Mouse (Mus musculus) kidney, adult 2 months (tissue): ENCODE data around the gene Gabrg3. TPM values are rescaled to one million over a fixed set of nuclear protein-coding genes. Genes with fewer than 3 reads are reported as not detected.

Experiments used
- DNase-seq: peaks from one replicate; pipeline ENCODE4 v3.0.0; 2021
- H3K27ac ChIP-seq: fragments of 200-500 bp; 2 replicates; pipeline ENCODE4 v1.5.1; 2012; ENCODE audit warnings: low read depth, low read length, control low read depth, inconsistent platforms; ENCODE audit not compliant: insufficient read depth
- H3K27me3 ChIP-seq: fragments of 200-500 bp; replicated peaks from 2 replicates; pipeline ENCODE4 v1.6.1; 2012; ENCODE audit warnings: mild to moderate bottlenecking, moderate library complexity, low read length, inconsistent platforms; ENCODE audit not compliant: control insufficient read depth, insufficient read depth
- H3K36me3 ChIP-seq: fragments of 200-500 bp; 2 replicates; pipeline ENCODE4 v1.6.1; 2012; ENCODE audit warnings: mild to moderate bottlenecking, moderate library complexity, low read length, inconsistent platforms; ENCODE audit not compliant: control insufficient read depth, insufficient read depth
- H3K4me1 ChIP-seq: fragments of 200-500 bp; 2 replicates; pipeline ENCODE4 v1.6.1; 2011; ENCODE audit warnings: low read length; ENCODE audit not compliant: control insufficient read depth, insufficient read depth
- H3K4me3 ChIP-seq: fragments of 200-500 bp; 2 replicates; pipeline ENCODE4 v1.5.1; 2011; ENCODE audit warnings: mild to moderate bottlenecking, low read depth, low read length, control low read depth; ENCODE audit not compliant: insufficient read depth
- CTCF ChIP-seq: fragments of 200-500 bp; conservative IDR thresholded peaks from 2 replicates; pipeline ENCODE4 v1.5.1; 2011; ENCODE audit warnings: low read depth, mild to moderate bottlenecking, control low read depth, low read length, moderate library complexity, mixed read lengths; ENCODE audit not compliant: insufficient read depth, insufficient read length
- POLR2A ChIP-seq: fragments of 200-500 bp; IDR thresholded peaks from one replicate; pipeline ENCODE4 v1.6.1; 2011; ENCODE audit warnings: low read depth, low read length, control low read depth
- WGBS: fragments of 180-500 bp; shearing (Covaris S2); methylation state at CpG from one replicate; pipeline ENCODE4 v1.1.7; 2018; 5-methylcytosine and 5-hydroxymethylcytosine counted together
- polyA plus RNA-seq: library from polyadenylated mRNA; depleted of rRNA; stranded (reverse); fragments of >200 nt; gene quantifications from 2 replicates; pipeline ENCODE4 v1.2.3, GENCODE M21; 2012; rRNA removed

Gene Gabrg3
- polyA plus RNA-seq, 1 experiment, result 0.13 TPM

GRCm38 (mm10) chr7:56801841-56802240, 585.1 kb downstream of the Gabrg3 start:
- WGBS, result 76% methylated on average over 1 of the region's 1 CpGs
- no peak overlapping the region for H3K27ac ChIP-seq
- TF ChIP-seq POLR2A (no peak), CTCF (no peak)
- no peaks in the 10 kb centered on the region for H3K36me3 ChIP-seq
- H3K4me3 ChIP-seq, result no peak overlapping the region
- H3K4me1 ChIP-seq, result no peaks in the 10 kb centered on the region
- DNase-seq, result no peak
- H3K27me3 ChIP-seq, result no peaks in the 10 kb centered on the region

- Histone ChIP-seq H3K4me3 (no peak overlapping the region), H3K27me3 (no peaks in the 10 kb centered on the region), H3K36me3 (no peaks in the 10 kb centered on the region), H3K27ac (no peak overlapping the region), H3K4me1 (no peaks in the 10 kb centered on the region)
- 85% methylated on average over 1 of the region's 1 CpGs for WGBS
- TF ChIP-seq POLR2A, result no peak
- TF ChIP-seq CTCF, result no peak
- DNase-seq, result no peak
These were observed 607.9 kb downstream of the Gabrg3 start for GRCm38 (mm10) chr7:56779122-56779521.

- no peak for TF ChIP-seq CTCF
- no peak for TF ChIP-seq POLR2A
- Histone ChIP-seq H3K27me3 (no peaks in the 10 kb centered on the region), H3K36me3 (no peaks in the 10 kb centered on the region), H3K27ac (no peak overlapping the region), H3K4me1 (no peaks in the 10 kb centered on the region), H3K4me3 (no peak overlapping the region)
- WGBS, result 58% methylated on average over 4 of the region's 4 CpGs
- DNase-seq, result no peak
These were observed 618.8 kb downstream of the Gabrg3 start for GRCm38 (mm10) chr7:56768216-56768615.

GRCm38 (mm10) chr7:56767796-56768195, 619.2 kb downstream of the Gabrg3 start:
- no peak for DNase-seq
- no peaks in the 10 kb centered on the region for H3K36me3 ChIP-seq
- WGBS, result 69% methylated on average over 1 of the region's 1 CpGs
- TF ChIP-seq POLR2A, result no peak
- TF ChIP-seq CTCF, result no peak
- no peak overlapping the region for H3K27ac ChIP-seq
- H3K4me1 ChIP-seq, result no peaks in the 10 kb centered on the region
- no peak overlapping the region for H3K4me3 ChIP-seq
- H3K27me3 ChIP-seq, result no peaks in the 10 kb centered on the region

- Histone ChIP-seq H3K27me3 (no peaks in the 10 kb centered on the region), H3K27ac (no peak overlapping the region), H3K4me1 (no peaks in the 10 kb centered on the region), H3K36me3 (no peaks in the 10 kb centered on the region), H3K4me3 (no peak overlapping the region)
- no peak for TF ChIP-seq POLR2A
- no peak for TF ChIP-seq CTCF
- WGBS, result 65% methylated on average over 10 of the region's 10 CpGs
- DNase-seq, result no peak
These were observed 621.2 kb downstream of the Gabrg3 start for GRCm38 (mm10) chr7:56765612-56766445.

GRCm38 (mm10) chr7:56729225-56729624, 657.8 kb downstream of the Gabrg3 start:
- Histone ChIP-seq H3K4me1 (no peaks in the 10 kb centered on the region), H3K4me3 (no peak overlapping the region), H3K27ac (no peak overlapping the region), H3K36me3 (no peaks in the 10 kb centered on the region), H3K27me3 (no peaks in the 10 kb centered on the region)
- no peak for TF ChIP-seq POLR2A
- TF ChIP-seq CTCF, result no peak
- no peak for DNase-seq
- 89% methylated on average over 6 of the region's 6 CpGs for WGBS

Other genes with a start within 250 kb of the Gabrg3 start
- gene Gabrb3, start 32.5 kb upstream of the Gabrg3 start, polyA plus RNA-seq, result 3.5 and 4.2 TPM in 2 replicates
- gene Gabra5, start 122.9 kb upstream of the Gabrg3 start, polyA plus RNA-seq, result 0.05 TPM in 1 of 2 replicates, not detected in the other